Comparison of ENCODE assay signal across 10 mouse cellular contexts in the genomic region with DNA sequence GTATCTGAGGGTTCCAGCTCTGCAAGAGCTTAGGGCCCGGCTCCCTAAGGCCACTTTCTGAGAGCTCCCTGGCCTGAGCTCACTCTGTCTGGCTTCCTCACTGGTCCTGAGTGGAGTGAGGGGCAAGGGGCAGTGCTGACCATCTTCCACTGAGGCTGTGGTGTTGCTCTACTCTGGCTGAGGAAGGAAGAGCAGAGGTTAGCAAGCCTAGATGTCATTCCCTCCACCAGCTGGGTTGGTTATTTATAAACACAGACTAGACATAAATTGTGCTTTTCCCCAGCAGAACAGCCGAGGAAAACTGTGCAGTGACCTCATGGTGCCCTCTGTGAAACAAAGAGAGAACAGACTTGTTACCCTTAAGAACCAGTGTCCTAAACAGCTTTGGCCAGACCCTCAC.
DNase-seq lines count a peak whose midpoint lies in the region.
"Had no signal": no experiment of that assay in that cellular context is flagged by ENCODE, and none has a peak within 500 bp of the region (broad histone marks: within the 10 kb centered on the region; RNA-seq: fewer than 3 reads in every experiment).

No protein-coding gene starts in this region.

- DNase-seq in heart, adult 11 months = peak; percentile 93
- DNase-seq in heart, postnatal 4 days = no peak
- peak; percentile 44 for DNase-seq in kidney, adult 9 months
- no peak for DNase-seq in kidney, adult 18-20 months
- peak; percentile 78 for DNase-seq in adipocyte (ENCODE audit: low spot score)
- DNase-seq in kidney, postnatal 10 days = peak; percentile 55
- no peak for DNase-seq in cerebellum, postnatal 25 days
- DNase-seq in adrenal gland, postnatal 36 days = no peak
- DNase-seq: liver, embryonic 13.5 days; right cerebral cortex, postnatal 25 days had no signal

Comparison
In these comparisons a context has a peak if more than half of its experiments do, and no peak if none do; other contexts are left out.
1. DNase-seq: peak in heart, adult 11 months (single experiment), kidney, adult 9 months (single experiment), adipocyte (single experiment) and kidney, postnatal 10 days (single experiment); none in heart, postnatal 4 days (single experiment), kidney, adult 18-20 months (single experiment), cerebellum, postnatal 25 days (0 of 2) and adrenal gland, postnatal 36 days (0 of 2).